Mouse (Mus musculus) urinary bladder, adult 18-20 months (tissue): ENCODE data around the gene Maff.

Source experiments
- DNase-seq, 2 experiments: peaks; one replicate each; pipeline ENCODE4 v3.0.0; 2022; ENCODE audit warnings: low spot score in 2 of 2, mixed read lengths in 2 of 2

The Maff gene

DNA sequence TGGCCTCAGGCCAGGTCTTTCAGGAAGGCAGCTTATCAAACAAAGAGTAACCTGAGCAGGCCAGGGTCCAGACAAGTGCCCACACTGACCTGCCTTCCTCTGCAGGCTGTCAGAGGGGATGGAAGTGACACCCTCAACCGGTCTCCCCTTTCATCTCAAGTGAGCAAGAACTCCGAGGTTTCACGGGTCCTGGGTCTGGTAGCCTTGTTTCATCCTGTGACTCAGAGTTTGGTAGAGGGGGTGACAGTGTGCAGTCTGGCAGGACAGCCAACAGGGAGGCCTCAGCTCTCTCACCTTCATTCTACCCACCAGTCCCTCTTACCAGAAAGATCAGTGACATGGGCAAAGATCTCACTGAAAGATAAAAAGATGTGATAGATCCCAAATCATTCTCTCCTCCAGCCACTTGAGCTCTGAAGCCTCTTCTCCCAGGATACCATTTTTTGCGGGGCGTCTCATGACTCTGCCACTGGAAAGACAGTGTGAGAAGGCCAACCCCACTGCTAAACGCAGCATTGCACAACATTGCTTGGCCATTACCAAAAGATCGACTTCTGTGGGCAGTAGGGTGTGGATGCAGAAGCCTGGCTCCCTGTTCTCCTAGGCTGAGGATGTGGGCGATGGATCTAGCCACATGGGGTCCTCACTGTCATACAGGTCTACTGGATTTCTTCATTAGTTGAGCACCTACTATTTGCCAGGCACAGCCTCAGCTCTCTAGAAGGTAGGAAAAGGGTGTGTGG is at the start of gene Maff:
Gene Maff (plus strand): TSS at position 571 of the 743 bp plus-strand sequence.
- DNase-seq, result no peak

DNA sequence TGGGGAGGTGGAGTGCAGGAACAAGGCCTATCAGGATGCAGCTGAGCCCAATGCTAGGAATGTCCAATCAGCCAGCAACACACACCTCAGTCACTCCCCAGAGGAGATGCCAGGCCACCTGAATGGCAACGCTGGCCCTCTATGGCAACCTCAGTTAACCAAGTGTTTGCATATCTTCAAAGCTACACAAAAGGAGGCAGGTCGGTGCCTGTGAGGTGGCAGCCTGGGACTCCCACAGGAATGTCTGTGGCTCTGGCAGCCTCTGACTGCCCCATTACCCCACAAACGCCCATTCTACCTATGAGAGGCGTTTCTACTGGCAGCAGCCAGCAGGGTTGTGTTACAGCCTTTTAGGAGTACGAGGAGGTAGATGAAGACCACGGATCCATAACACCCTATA is 47.9 kb upstream of the Maff start:
- peak; percentile 41 to 76 for DNase-seq

DNA sequence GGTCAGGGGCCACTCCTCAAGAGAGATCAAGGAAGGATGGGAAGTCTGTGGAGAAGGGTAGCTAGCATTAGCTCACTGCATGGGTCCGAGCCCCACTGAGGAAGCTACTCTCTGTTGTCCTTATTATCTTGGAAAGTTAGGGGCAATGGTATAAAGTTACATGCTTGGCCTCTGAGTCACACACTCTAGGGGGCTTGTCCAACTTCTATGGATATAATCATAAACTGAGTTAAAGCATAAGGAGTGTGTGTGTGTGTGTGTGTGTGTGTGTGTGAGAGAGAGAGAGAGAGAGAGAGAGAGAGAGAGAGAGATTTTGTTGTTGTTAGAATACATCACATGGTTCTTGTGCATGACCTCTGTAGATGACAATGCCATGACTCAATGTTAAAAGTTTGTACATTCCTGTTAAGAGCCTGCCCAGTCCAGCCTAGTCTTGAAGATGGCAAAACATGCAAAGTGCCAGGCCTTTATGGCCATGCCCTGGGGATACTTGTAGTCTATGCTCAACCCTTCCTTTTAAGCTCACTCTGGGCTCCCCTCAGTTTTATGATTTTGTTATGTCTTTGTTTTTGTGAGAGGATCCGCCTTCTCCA is 46.8 kb upstream of the Maff start:
- DNase-seq, result peak in 1 of 2 experiments; percentile 67

DNA sequence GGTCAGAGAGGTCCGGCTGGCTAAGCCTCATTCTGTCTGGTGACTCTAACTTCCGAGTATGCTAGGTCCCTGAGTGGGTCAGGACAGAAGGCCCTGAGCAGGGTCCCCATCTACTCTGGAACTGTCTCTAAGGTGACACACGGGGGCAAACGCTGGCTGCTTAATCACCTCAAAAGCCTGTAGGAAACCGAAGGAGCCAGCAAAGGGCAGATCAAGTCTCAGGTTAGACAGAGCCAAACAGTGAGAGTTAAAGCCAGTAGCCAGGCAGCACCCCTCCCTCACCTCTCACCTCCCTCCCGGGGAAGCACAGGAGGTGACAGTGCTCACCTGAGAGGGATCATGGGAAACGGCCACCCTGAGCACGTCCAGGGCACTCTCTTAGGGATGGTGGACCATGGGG is 42.7 kb upstream of the Maff start:
- DNase-seq, result no peak

DNA sequence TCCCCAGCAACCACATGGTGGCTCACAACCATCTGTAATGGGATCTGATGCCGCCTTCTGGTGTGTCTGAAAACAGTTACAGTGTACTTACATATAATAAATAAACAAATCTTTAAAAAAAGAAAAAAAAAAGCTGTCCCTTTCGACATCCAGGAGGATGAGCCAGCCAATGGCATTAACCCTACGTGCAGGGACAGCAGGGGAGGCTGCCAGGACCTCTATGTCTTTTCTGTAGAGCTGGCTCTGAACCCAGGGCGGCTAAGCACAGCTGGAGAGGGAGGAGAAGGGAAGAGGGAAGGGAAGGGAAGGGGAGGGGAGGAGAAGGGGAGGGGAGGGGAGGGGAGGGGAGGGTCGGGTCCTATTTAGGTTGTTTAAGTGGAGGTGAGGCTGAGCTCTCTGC is 41.6 kb upstream of the Maff start:
- DNase-seq, result no peak

DNA sequence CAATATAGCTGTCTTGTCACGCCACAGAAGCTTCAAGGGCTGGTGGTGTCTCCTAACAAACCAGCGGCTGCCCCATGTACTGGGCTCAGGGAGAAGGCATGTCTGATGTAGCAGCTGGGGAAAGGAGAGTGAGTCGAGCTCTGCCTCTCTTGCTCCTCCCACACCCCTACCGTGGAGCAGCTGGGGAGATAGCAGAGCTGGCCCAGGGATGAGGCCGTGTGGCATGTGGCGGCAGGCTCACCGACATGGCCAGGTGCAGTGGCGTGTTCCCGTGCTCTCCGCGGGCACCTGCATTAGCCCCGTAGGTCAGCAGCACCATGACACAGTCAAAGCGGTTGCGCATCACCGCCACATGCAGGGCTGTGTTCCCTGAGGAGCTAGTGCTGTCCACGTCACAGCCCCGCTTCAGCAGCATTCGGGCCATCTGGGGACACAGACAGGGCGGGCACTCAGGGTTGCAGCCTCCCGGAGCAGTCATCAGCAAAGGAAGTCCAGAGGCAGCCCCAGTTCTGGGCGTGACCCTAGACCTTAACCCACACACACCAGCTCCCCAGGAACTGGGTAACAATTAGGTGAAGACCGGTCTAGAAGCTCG is 40.3 kb upstream of the Maff start:
- no peak for DNase-seq

DNA sequence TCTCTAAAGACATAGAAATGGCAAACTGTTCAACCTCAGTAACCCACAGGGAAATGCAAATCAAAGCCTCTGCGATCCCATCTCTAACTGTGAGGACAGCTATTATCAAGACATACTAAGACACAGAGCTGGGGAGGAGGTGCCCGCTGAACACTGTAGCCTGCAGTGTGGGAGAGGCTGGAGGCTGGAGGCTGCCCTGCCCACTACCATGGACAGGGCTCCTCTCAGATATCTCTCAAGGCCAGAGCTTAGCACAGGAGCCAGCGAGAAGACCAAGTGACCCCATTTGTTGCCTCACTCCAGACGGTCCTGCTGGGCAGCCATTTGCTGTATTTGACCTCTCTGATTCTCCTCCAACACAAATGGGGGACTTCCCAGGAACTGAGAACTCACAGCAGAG is 38.6 kb upstream of the Maff start:
- no peak for DNase-seq

DNA sequence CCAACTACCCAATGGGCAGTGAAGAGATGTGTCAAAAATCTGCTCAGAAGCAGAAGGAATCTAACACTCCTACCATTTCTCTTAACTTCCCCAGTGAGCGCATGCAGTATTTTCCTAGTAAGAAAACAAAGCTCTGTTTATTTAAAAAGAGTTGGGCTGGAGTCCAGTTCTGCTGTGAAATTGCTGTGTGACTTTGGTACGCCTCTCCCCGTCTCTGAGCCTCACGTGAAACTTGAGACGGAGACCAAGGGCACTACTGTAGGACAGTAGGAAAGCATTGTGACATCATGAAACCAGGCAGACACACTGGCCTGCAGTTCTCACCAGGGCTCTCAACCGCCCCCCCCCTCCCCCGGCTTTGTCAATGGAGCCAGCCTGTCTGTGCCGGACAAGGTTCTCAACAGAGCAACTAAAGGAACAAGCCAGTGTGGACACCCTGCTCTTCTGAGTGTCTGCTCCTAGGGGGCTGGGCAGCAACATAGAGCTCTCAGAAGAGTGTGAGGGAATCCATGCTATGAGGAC is 32.5 kb upstream of the Maff start:
- DNase-seq, result no peak

DNA sequence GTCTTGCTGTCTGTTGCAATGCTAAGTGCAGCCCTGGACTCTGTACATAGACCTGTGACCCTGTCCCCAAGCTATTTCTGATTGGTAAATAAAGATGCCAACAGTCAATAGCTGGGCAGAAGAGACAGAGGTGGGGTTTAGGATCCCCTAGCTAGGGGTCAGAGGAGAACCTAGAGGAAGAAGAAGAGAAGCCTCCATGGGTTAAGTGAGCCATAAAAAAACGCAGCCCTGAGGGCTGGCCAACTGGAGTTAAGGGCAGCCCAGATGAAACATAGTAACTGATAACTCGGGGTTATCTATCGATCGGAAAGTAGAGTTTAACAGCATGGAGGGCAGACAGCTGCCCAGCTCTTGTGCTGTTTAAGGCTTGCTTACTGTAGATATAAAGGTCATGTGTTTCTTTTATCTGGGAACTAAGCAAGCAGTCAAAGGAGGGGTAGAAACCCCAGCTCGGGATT is 24.7 kb upstream of the Maff start:
- no peak for DNase-seq

DNA sequence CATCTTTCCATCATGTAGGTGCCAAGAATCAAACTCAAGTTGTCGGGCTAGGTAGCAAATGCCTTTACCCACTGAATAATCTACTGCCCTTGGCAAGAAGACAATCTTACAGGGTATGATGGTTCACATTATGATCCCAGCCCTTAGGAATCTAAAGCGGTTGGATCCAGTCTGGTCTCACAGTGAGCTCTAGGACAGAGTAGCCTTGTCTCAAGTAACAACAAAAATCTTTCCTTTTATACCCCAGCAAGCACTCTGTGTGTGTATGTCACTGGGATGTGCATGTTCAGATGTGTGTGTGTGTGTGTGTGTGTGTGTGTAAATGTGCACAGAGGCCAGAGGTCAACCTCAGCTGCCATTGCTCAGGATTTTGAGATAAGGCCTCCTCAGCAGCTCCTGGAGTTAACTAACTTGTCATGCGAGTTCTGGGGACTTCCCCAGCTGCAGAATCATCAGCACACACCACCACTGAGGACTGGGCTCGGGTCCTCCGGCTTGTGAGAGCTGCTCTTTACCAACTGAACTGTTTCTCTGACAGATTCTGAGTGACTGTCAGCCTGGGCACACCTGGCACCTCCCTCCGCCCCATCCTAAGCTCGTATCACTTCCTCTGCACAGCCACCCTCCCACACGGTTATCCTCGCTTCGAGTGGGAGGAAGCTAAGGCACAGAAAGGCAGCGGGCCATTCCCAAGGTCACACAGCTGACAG is 24.0 kb upstream of the Maff start:
- peak in 1 of 2 experiments; percentile 40 for DNase-seq

DNA sequence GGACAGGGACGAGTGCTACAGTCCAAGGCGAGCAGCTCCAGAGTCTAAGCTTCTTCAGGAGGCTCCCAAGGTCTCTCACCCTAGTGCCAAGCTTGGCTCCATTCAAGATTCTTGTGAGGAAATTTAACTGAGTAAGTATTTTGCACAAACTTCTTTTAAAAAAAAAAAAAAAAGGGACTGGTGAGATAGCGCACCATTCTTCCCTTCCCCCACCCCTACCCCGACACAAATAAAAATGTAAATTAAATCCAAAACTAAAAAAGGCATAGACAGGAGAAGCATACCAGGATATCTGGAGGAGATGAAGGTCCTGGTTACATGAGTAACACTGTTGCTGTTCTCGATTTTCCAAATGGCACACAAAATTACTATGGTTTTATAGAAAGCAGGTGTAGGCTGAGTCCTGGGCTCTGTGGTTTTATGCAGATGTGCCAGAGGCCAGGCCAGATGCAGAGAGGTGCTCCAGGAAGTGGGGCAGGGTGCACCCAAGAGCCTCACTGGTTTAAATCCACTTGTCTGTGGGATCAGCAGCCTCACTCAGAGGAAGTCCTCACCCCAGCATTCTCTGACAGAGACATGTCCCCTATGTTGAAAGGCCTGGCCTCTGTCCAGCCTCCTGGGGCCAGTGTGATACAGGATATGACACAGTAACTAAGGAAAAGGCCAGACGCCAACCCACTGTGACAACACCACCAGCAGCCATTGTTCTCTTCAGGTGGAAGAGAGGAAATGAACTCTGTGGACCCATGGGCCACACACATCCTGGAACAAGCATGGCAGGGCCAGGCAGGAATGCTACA is 23.2 kb upstream of the Maff start:
- peak; percentile 38 to 60 for DNase-seq

DNA sequence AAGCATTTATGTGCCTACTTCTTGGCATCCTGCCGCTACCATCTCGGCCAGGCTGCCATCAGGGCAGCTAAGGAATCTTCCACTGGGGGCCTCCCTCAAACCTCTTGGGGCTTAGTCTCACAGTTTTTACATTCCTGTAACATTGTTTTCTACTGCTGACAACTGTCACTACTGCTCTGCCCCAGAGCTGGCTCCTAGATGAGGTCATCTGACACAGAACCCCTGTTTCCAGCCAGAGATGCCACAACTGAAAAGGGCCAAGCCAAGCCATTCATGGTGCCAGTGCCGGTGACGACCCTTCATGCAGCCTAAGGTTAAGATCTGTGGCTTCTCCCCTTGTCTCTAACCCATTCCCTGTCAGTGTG is 22.6 kb upstream of the Maff start:
- no peak for DNase-seq

DNA sequence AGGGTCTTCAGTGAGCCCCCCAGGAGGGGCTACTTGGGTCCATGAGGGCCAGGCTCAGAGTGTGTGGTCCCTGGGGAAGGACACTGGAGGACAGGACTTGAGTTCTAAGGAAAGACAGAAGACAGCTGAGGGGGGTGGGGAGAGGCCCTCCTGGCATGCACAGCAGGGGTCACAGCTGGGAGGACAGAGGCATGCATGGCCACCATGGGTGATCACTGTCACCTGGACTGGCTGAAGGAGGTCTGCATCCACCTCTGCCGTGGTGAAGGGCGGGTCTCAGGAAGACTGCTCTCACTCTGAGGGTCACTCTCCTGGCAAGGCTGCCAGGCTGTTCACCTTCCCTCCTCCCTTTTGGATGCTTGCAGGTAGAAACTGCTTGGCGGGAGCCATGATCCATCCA is 22.0 kb upstream of the Maff start:
- DNase-seq, result no peak

DNA sequence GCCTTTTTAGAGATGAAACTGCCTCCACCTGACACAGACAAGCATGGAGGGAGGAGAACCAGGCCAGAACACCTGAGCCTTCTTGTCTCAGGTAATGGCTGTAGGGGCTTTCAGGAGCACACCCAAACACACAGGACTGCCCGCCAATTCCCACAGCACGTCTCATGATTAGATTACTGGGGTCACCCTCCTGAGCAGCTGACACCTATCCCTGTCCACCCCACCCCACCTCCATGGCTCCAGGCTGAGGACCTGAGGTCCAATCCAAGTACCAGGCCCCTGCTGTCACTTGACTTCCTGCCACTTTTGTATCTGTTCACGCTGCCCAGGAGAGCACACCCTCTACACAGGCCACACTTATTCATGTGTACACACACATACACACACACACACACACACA is 20.7 kb upstream of the Maff start:
- DNase-seq, result no peak

DNA sequence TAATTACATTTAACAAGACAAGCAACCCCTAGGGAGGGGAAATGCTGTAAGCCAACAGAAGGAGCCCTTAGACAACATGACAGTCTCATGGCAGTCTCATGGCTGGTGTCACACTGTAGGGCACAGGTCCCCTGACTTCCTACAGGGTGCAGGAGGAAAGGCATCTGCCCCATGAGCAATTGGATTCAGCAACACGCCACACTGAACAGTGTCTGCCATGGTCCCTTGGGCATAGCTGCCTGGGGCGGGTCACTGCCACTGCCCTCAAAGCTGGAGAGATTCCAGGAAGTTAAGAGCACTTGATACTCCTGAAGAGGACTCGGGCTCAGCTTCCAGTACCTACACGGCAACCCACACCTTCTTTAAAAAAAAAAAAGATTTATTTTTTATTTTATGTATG is 20.2 kb upstream of the Maff start:
- no peak for DNase-seq

DNA sequence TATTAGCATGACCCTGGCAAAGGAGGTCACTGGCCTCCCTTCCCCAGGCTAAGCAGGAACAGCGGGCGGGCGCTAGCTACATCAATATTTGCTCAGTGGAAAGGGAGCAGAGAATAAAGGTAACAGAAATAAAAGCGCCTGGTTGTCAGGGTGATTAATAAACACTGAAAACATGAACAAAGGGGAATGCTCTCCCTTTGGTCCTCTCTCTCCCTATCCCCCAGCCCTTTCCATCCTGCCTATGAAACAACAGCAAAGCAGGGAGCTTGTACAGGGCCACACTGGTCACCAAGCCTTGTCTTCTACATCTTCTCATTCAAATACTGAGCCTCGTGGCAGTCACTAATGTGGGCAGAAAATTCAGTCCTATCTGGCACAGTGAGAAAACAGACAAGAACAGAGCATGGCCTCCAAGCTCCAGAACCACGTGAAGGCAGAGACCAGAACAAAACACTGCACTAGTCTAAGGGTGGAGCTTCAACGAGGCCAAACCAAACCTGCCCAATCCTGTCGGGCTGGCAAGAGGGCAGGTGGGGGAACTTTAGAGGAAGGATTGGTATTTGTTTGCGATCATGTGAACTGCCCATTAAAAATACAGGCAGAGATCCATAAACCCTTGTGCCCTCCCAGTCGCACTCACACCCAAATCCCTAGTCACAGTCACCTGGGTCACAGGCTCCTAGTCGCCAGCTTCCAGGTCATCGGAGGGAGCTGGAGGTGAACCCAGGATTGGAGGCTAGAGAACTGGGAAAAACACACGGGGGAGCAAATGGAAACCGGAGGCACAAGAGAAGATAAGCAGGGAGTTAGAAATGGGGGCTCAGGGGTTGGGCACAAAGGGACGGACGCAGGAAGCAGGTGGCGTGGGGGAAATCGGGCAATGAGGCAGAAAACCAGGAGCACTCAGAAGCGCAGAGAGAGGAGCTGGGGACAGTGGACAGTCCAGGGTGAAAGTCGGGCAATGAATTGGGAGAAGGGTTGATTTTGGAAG is 19.2 kb upstream of the Maff start:
- DNase-seq, result peak; percentile 57 to 68

DNA sequence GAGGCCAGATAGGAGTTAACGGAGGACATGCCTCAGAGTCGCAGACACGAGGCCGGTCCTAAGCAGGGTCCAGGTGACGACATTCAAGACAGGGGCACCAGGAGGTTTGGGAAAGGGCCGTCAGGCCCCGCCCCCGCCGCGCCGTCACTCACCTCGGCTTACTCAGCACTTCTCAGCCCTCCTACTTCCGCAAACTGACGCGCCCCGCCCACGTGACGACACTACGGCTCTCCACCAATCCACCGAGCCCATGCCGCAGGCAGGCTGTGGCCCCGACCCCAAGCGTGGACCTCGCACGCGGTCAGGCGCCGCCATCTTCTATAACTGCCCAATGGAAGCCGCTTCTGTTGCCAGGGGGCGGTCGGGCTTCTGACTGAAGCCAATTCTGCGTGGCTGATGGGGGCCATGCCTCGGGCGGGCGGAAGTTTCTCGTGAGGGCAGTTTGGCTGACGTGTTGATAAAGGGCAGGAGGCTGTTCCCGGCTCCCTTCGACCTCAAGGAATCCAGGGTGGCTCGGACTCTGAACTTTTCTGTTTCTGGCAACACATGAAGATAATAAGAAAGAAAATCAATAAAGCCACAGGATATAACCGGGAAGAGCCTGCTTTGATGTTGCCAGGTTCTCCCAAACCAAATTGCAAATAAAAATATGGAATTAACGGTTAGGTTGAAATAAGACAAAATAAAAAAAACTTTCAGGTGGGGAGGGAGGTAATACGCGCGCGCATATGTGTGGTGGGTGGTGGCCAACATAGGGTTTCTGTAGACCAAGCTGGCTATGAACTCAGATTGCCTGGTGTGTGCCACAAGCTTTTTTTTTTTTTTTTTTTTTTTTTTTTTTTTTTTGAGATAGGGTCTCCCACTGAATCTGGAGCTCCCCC is 18.1 kb upstream of the Maff start, which contains the start of gene Pla2g6:
Gene Pla2g6 (minus strand): TSS at position 333 of the 881 bp plus-strand sequence.
- DNase-seq, result peak; percentile 97 to 99

DNA sequence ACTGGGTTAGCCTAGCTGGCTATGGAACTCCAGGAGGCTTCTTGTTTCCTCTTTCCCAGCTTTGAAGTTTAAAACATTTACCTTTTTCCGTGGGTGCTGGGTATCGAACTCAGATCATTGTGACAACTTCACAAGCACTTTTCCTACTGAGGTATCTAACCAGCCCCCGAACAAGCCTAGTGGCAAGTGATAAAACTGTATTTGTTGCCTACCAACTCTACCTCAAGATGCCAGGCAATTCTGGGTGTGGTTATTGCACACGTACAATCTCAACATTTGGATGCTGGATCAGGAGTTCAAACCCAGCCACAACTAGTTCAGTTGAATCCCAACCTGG is 17.5 kb upstream of the Maff start:
- no peak for DNase-seq

DNA sequence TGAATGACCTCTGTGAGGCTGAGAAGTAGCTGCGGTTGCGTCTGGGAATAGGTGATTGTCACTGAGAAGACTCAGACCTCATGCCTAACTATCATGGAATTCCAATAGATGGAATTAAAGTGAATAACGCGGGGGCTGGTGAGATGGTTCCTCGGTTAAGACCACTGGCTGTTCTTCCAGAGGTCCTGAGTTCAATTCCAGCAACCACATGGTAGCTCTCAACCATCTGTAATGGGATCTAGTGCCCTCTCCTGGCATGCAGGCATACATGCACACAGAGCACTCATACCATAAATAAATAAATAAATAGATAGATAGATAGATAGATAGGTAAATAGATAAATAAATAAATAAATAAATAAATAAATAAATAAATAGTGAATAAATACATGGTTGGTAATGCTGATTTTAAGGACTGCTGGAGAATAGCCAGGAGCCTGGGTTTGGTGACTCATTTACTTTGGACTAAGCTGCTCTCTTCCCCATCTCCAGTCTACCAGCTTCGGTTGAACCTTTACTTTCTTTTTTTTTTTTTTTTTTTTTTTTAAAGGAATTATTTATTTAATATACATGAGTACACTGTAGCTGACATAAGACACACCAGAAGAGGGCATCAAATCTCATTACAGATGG is 17.0 kb upstream of the Maff start:
- DNase-seq, result no peak
